Mouse (Mus musculus): ENCODE results near the gene Aadat. TPM values are rescaled to one million over a fixed set of nuclear protein-coding genes. Genes with fewer than 3 reads are reported as not detected.

Aadat gene
- polyA plus RNA-seq (2012; rRNA removed) (0.49 and 0.55 TPM in 2 replicates), polyA plus RNA-seq (2014; fragmentation: Nextera tagmentation; extraction: Ambion mirVana) (0.55 and 0.65 TPM in 2 replicates)

- DNase-seq (ENCODE audit: low spot score) (peak; percentile 91), ATAC-seq (ENCODE audit: low FRiP score, low read depth) (peak; percentile 94)
- no peaks in the 10 kb centered on the region for H3K4me1 ChIP-seq (ENCODE audit: control insufficient read depth, insufficient read depth, low read length)
- peak within 1 kb of the TSS; percentile 70 for H3K9ac ChIP-seq (ENCODE audit: low read depth, low read length, severe bottlenecking)
- no peaks in the 10 kb centered on the region for H3K36me3 ChIP-seq (ENCODE audit: control insufficient read depth, insufficient read depth, low read length)
- H3K27ac ChIP-seq (replicated peaks; ENCODE audit: low read depth, low read length): no peak within 1 kb of the TSS
- H3K4me3 ChIP-seq (replicated peaks; ENCODE audit: low read length): peak within 1 kb of the TSS; percentile 56
- peak within 1 kb of the TSS; percentile 98 for H3K4me2 ChIP-seq (replicated peaks; ENCODE audit: low read depth, low read length, severe bottlenecking)
- WGBS: under 1% methylated on average over 25 of the region's 25 CpGs
- no peaks in the 10 kb centered on the region for H3K9me3 ChIP-seq (ENCODE audit: control insufficient read depth, low read length)
- H3K27me3 ChIP-seq (ENCODE audit: control insufficient read depth, insufficient read depth, low read length): no peaks in the 10 kb centered on the region
- TF ChIP-seq POLR2A (IDR thresholded peaks at IDR 0.05; ENCODE audit: borderline replicate concordance, extremely low read depth, insufficient read depth, insufficient read length): no peak
These were observed at the start of gene Aadat for GRCm38 (mm10) chr8:60505653-60506521. TSS of gene Aadat (plus strand) at chr8:60505932.

- Histone ChIP-seq H3K27me3 (ENCODE audit: control insufficient read depth, insufficient read depth, low read length) (no peaks in the 10 kb centered on the region), H3K4me1 (ENCODE audit: control insufficient read depth, insufficient read depth, low read length) (no peaks in the 10 kb centered on the region), H3K27ac (replicated peaks; ENCODE audit: low read depth, low read length) (no peak overlapping the region), H3K9me3 (ENCODE audit: control insufficient read depth, low read length) (no peaks in the 10 kb centered on the region), H3K4me2 (replicated peaks; ENCODE audit: low read depth, low read length, severe bottlenecking) (peak overlapping the region; percentile 30; the same call in 1 of the 2 replicates), H3K4me3 (replicated peaks; ENCODE audit: low read length) (no peak overlapping the region), H3K36me3 (ENCODE audit: control insufficient read depth, insufficient read depth, low read length) (no peaks in the 10 kb centered on the region), H3K9ac (ENCODE audit: low read depth, low read length, severe bottlenecking) (no peak overlapping the region)
- DNase-seq (ENCODE audit: low spot score) (peak; percentile 78), ATAC-seq (ENCODE audit: low FRiP score, low read depth) (no peak)
- WGBS: 32% methylated on average over 15 of the region's 15 CpGs
- TF ChIP-seq POLR2A (IDR thresholded peaks at IDR 0.05; ENCODE audit: borderline replicate concordance, extremely low read depth, insufficient read depth, insufficient read length): no peak
These were observed 38.9 kb upstream of the Aadat start for GRCm38 (mm10) chr8:60466686-60467335.

GRCm38 (mm10) chr8:60490147-60490546, 15.6 kb upstream of the Aadat start:
- Histone ChIP-seq H3K4me3 (replicated peaks; ENCODE audit: low read length) (no peak overlapping the region), H3K4me1 (ENCODE audit: control insufficient read depth, insufficient read depth, low read length) (no peaks in the 10 kb centered on the region), H3K9ac (ENCODE audit: low read depth, low read length, severe bottlenecking) (no peak overlapping the region), H3K4me2 (replicated peaks; ENCODE audit: low read depth, low read length, severe bottlenecking) (no peak overlapping the region), H3K27ac (replicated peaks; ENCODE audit: low read depth, low read length) (no peak overlapping the region), H3K9me3 (ENCODE audit: control insufficient read depth, low read length) (no peaks in the 10 kb centered on the region), H3K27me3 (ENCODE audit: control insufficient read depth, insufficient read depth, low read length) (no peaks in the 10 kb centered on the region), H3K36me3 (ENCODE audit: control insufficient read depth, insufficient read depth, low read length) (no peaks in the 10 kb centered on the region)
- no peak for ATAC-seq (ENCODE audit: low FRiP score, low read depth)
- TF ChIP-seq POLR2A (IDR thresholded peaks at IDR 0.05; ENCODE audit: borderline replicate concordance, extremely low read depth, insufficient read depth, insufficient read length): no peak
- 76% methylated on average over 2 of the region's 2 CpGs for WGBS
- no peak for DNase-seq (ENCODE audit: low spot score)

GRCm38 (mm10) chr8:60491871-60492270, 13.9 kb upstream of the Aadat start:
- Histone ChIP-seq H3K9me3 (ENCODE audit: control insufficient read depth, low read length) (no peaks in the 10 kb centered on the region), H3K27ac (replicated peaks; ENCODE audit: low read depth, low read length) (no peak overlapping the region), H3K9ac (ENCODE audit: low read depth, low read length, severe bottlenecking) (no peak overlapping the region), H3K27me3 (ENCODE audit: control insufficient read depth, insufficient read depth, low read length) (no peaks in the 10 kb centered on the region), H3K4me3 (replicated peaks; ENCODE audit: low read length) (no peak overlapping the region), H3K4me2 (replicated peaks; ENCODE audit: low read depth, low read length, severe bottlenecking) (no peak overlapping the region), H3K4me1 (ENCODE audit: control insufficient read depth, insufficient read depth, low read length) (no peaks in the 10 kb centered on the region), H3K36me3 (ENCODE audit: control insufficient read depth, insufficient read depth, low read length) (no peaks in the 10 kb centered on the region)
- no peak for TF ChIP-seq POLR2A (IDR thresholded peaks at IDR 0.05; ENCODE audit: borderline replicate concordance, extremely low read depth, insufficient read depth, insufficient read length)
- DNase-seq (ENCODE audit: low spot score) (no peak), ATAC-seq (ENCODE audit: low FRiP score, low read depth) (no peak)
- 95% methylated on average over 2 of the region's 2 CpGs for WGBS

GRCm38 (mm10) chr8:60492471-60492870, 13.3 kb upstream of the Aadat start:
- no peaks in the 10 kb centered on the region for H3K27me3 ChIP-seq (ENCODE audit: control insufficient read depth, insufficient read depth, low read length)
- no peak for TF ChIP-seq POLR2A (IDR thresholded peaks at IDR 0.05; ENCODE audit: borderline replicate concordance, extremely low read depth, insufficient read depth, insufficient read length)
- H3K36me3 ChIP-seq (ENCODE audit: control insufficient read depth, insufficient read depth, low read length): no peaks in the 10 kb centered on the region
- no peak for DNase-seq (ENCODE audit: low spot score)
- H3K4me3 ChIP-seq (replicated peaks; ENCODE audit: low read length): no peak overlapping the region
- WGBS: 46% methylated on average over 3 of the region's 3 CpGs
- no peak overlapping the region for H3K4me2 ChIP-seq (replicated peaks; ENCODE audit: low read depth, low read length, severe bottlenecking)
- H3K9me3 ChIP-seq (ENCODE audit: control insufficient read depth, low read length): no peaks in the 10 kb centered on the region
- H3K9ac ChIP-seq (ENCODE audit: low read depth, low read length, severe bottlenecking): no peak overlapping the region
- no peak overlapping the region for H3K27ac ChIP-seq (replicated peaks; ENCODE audit: low read depth, low read length)
- H3K4me1 ChIP-seq (ENCODE audit: control insufficient read depth, insufficient read depth, low read length): no peaks in the 10 kb centered on the region
- no peak for ATAC-seq (ENCODE audit: low FRiP score, low read depth)
